Mouse (Mus musculus) thymus, postnatal 4 days (tissue): Measurements from ENCODE around the gene Ntsr1.

ENCODE experiments used
- DNase-seq: peaks from one replicate; pipeline ENCODE4 v3.0.0; 2021

Ntsr1 gene

GRCm38 (mm10) chr2:180563296-180563695 lies 63.5 kb downstream of the Ntsr1 start:
- no peak for DNase-seq

GRCm38 (mm10) chr2:180563841-180564240 lies 64.1 kb downstream of the Ntsr1 start:
- no peak for DNase-seq

GRCm38 (mm10) chr2:180566240-180566913 lies 66.6 kb downstream of the Ntsr1 start:
- peak; percentile 71 for DNase-seq

GRCm38 (mm10) chr2:180569028-180569643 lies 69.4 kb downstream of the Ntsr1 start:
- no peak for DNase-seq

GRCm38 (mm10) chr2:180576482-180576881 lies 76.7 kb downstream of the Ntsr1 start:
- DNase-seq, result no peak

GRCm38 (mm10) chr2:180578686-180579085 lies 78.9 kb downstream of the Ntsr1 start:
- peak; percentile 83 for DNase-seq

- no peak for DNase-seq
Measured at GRCm38 (mm10) chr2:180581002-180581401, 81.2 kb downstream of the Ntsr1 start, which contains the start of gene Mrgbp. Gene Mrgbp, plus strand, starts transcription at chr2:180581304.

- peak; percentile 99 for DNase-seq
Measured at GRCm38 (mm10) chr2:180582481-180583153, 82.8 kb downstream of the Ntsr1 start.

- no peak for DNase-seq
Measured at GRCm38 (mm10) chr2:180583154-180583507, 83.4 kb downstream of the Ntsr1 start.

GRCm38 (mm10) chr2:180588736-180589122 lies 89.0 kb downstream of the Ntsr1 start:
- no peak for DNase-seq

- peak; percentile 91 for DNase-seq
Measured at GRCm38 (mm10) chr2:180589123-180589831, 89.5 kb downstream of the Ntsr1 start, which contains the start of gene Ogfr. Gene Ogfr, plus strand, starts transcription at chr2:180589245.
